Mouse (Mus musculus): ENCODE measurements around the gene Plxna4. TPM values are rescaled to one million over a fixed set of nuclear protein-coding genes. Genes with fewer than 3 reads are reported as not detected.

Plxna4 gene
- polyA plus RNA-seq, 1 experiment from 2014 or later, result 18.6 TPM

DNA sequence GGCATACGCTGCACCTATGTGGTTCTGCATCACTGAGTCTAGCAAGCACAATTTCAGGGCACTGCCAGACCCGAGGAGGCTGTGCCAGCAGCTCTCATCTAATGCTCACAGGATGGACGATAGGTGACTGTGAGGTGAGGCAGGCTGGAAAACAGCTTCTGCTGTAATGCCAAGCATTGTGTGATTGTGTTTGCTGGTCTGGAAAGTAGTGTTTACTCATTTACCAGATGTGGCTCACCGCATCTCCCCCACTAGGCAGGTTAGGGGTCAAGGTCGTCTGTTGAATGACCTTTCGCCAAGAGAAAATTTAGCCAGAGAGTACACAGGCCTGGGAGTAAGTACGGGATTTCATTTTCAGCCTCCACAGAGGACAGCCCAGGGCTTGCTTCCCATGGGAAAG is 377.9 kb downstream of the Plxna4 start:
- H3K9me3 ChIP-seq (replicated peaks), result no peaks in the 10 kb centered on the region
- H3K27me3 ChIP-seq, result no peaks in the 10 kb centered on the region
- no peak overlapping the region for H3K9ac ChIP-seq
- H3K4me1 ChIP-seq, result no peaks in the 10 kb centered on the region; the same call in 1 of the 2 replicates
- no peak overlapping the region for H3K27ac ChIP-seq
- peaks cover 27% of the 10 kb centered on the region for H3K36me3 ChIP-seq (ENCODE audit: poor library complexity, severe bottlenecking)
- H3K4me3 ChIP-seq, result no peak overlapping the region
- ATAC-seq, result no peak
- no peak overlapping the region for H3K4me2 ChIP-seq
- 82% methylated on average over 7 of the region's 7 CpGs for WGBS

DNA sequence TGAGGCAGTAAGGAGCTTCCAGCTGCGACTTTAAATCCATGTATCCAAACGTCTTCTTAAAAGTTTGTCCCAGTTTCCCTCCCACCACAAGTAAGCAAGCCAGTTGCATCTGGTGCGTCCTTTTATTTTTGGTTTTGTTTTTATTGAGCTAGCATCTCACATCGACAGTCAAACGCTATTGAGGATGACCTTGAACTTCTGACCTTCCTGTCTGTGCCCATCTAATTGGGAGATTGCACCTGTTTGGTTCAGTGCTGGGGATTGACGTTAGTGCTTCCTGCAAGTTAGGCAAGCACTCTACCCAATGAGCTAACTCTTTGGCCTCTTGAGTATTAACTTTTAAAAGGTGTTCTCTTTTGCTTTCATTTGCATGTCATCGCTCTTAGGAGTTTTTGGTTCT is 379.0 kb downstream of the Plxna4 start:
- no peaks in the 10 kb centered on the region; the same call in 1 of the 2 replicates for H3K4me1 ChIP-seq
- 86% methylated on average over 7 of the region's 7 CpGs for WGBS
- H3K9ac ChIP-seq, result no peak overlapping the region
- no peaks in the 10 kb centered on the region for H3K27me3 ChIP-seq
- H3K9me3 ChIP-seq (replicated peaks), result no peaks in the 10 kb centered on the region
- peaks cover 24% of the 10 kb centered on the region; the same call in 1 of the 2 replicates for H3K36me3 ChIP-seq (ENCODE audit: poor library complexity, severe bottlenecking)
- H3K4me2 ChIP-seq, result no peak overlapping the region
- no peak for ATAC-seq
- no peak overlapping the region for H3K27ac ChIP-seq
- no peak overlapping the region for H3K4me3 ChIP-seq

DNA sequence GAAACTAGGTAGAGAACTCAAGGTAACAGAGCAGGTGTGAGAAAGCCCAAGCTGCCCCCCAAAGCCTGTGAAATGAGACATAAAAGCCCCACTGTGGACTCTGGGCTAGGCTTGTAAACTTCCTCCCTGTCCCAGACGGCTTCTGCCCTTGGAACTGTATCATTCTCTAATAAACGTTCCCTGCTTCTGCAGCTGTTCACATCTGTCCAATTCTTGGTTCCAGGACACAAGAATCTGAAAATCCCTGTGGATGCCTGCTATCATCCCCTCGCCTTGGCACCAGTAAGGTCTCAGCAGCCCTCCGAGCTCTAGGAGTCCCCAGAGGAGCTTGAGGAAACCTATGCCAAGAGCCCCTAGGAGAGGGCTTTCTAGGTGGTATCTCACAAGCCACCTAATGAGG is 383.7 kb downstream of the Plxna4 start:
- no peak for ATAC-seq
- Histone ChIP-seq H3K9me3 (replicated peaks) (no peaks in the 10 kb centered on the region), H3K27me3 (no peaks in the 10 kb centered on the region), H3K9ac (no peak overlapping the region), H3K36me3 (ENCODE audit: poor library complexity, severe bottlenecking) (peaks cover 25% of the 10 kb centered on the region; the same call in 1 of the 2 replicates), H3K4me1 (peaks cover 7% of the 10 kb centered on the region; the same call in 1 of the 2 replicates), H3K4me3 (no peak overlapping the region), H3K4me2 (no peak overlapping the region), H3K27ac (no peak overlapping the region)
- WGBS, result 90% methylated on average over 4 of the region's 4 CpGs

DNA sequence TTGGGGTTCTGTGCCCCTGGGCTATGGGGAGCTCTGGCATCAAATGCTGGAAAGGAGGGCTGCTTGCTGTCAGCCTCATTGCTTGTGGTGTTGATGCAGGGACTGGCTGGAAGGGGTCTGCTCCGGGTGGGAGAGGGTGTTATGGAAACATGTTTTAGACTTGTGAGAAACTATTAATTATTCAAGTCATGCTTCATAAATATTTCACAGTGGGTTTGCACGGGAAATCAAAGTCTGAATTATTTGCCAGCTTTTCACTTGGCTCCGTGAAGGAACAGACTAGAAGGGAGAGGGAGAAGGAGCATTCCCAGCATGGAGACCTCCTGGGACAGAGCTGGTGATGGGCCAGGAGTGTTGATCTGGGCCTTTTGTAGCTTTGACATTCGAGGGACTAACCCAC is 384.6 kb downstream of the Plxna4 start:
- Histone ChIP-seq H3K4me2 (no peak overlapping the region), H3K9ac (no peak overlapping the region), H3K27ac (no peak overlapping the region), H3K4me3 (no peak overlapping the region), H3K27me3 (no peaks in the 10 kb centered on the region), H3K9me3 (replicated peaks) (no peaks in the 10 kb centered on the region), H3K36me3 (ENCODE audit: poor library complexity, severe bottlenecking) (peaks cover 25% of the 10 kb centered on the region), H3K4me1 (peaks cover 7% of the 10 kb centered on the region; the same call in 1 of the 2 replicates)
- peak; percentile 69; the same call in 1 of the 2 replicates for ATAC-seq
- WGBS, result 52% methylated on average over 4 of the region's 4 CpGs

DNA sequence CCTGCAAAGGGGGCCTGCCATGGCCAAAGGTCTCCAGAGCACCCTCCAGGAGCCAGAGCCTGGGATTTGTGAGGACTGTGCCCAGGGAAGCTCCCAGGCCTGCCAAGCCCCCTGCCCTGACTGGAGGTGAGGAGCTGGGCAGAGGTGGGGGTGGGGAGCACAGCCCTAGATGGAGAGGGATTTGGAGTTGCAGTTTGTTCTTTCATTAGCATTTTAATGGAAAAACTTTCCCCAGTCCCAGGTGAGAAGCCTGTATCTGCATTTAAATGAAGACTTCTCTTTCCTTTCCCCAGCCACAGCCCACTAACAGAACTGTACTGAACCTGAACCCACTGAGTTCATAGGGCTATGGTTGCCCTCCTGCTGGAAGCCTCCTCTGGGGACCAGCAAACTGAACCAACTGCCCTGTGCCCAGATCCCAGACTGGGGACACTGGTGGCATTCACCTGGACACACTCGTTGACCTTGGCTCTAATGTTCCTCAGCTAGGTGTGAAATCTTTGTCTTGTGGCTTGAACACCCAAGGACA is 385.3 kb downstream of the Plxna4 start:
- no peak overlapping the region for H3K4me3 ChIP-seq
- H3K27ac ChIP-seq, result no peak overlapping the region
- peaks cover 7% of the 10 kb centered on the region; the same call in 1 of the 2 replicates for H3K4me1 ChIP-seq
- H3K4me2 ChIP-seq, result no peak overlapping the region
- WGBS, result 67% methylated on average over 1 of the region's 1 CpGs
- ATAC-seq, result no peak
- H3K36me3 ChIP-seq (ENCODE audit: poor library complexity, severe bottlenecking), result peaks cover 30% of the 10 kb centered on the region
- no peaks in the 10 kb centered on the region for H3K27me3 ChIP-seq
- H3K9me3 ChIP-seq (replicated peaks), result no peaks in the 10 kb centered on the region
- no peak overlapping the region for H3K9ac ChIP-seq

DNA sequence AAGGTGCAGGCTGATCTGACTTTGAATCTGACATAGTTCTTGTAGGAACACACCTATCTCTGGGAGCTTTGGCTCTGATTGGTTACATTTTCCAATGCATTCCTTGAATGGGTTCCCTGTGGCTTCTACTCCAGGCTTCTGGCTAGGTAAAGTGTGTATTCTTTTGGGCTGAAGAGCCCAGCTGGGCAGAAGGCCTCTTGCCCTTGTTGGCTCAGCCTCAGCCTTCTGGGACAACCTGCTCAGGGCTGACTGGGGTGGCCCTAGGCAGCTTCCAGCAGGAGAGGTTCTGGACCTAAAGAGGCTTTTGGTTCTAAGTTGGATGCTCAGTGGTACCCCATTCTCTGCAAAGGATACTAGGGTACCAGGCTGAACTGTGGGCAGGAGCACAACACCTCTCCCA is 386.5 kb downstream of the Plxna4 start:
- H3K36me3 ChIP-seq (ENCODE audit: poor library complexity, severe bottlenecking), result peaks cover 38% of the 10 kb centered on the region
- no peaks in the 10 kb centered on the region for H3K9me3 ChIP-seq (replicated peaks)
- no peaks in the 10 kb centered on the region for H3K27me3 ChIP-seq
- H3K4me2 ChIP-seq, result no peak overlapping the region
- H3K4me3 ChIP-seq, result no peak overlapping the region
- H3K27ac ChIP-seq, result no peak overlapping the region
- peaks cover 7% of the 10 kb centered on the region; the same call in 1 of the 2 replicates for H3K4me1 ChIP-seq
- ATAC-seq, result no peak
- H3K9ac ChIP-seq, result no peak overlapping the region

DNA sequence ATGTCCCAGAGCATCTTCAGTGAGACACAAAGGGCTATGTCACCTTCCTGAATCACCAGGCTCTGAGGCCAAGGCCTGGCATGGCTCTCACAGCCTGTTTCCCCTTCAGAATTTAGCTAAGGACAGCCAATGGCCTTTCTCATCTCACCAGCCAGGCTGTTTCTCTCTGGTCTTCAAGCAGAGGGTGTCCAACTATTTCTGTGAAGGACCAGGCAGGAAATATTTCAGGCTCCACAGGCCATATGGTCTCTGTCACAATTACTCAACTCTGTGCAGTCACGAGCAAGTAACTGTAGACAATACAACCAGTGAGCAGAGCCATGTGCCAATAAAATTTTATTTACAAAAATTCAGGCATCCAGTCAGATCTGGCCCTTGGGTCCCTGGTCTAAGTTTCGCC is 388.4 kb downstream of the Plxna4 start:
- ATAC-seq, result no peak
- no peak overlapping the region for H3K27ac ChIP-seq
- H3K4me2 ChIP-seq, result no peak overlapping the region
- no peaks in the 10 kb centered on the region for H3K9me3 ChIP-seq (replicated peaks)
- H3K4me1 ChIP-seq, result peaks cover 11% of the 10 kb centered on the region; the same call in 1 of the 2 replicates
- no peak overlapping the region for H3K4me3 ChIP-seq
- H3K27me3 ChIP-seq, result no peaks in the 10 kb centered on the region
- 73% methylated on average over 2 of the region's 2 CpGs for WGBS
- H3K36me3 ChIP-seq (ENCODE audit: poor library complexity, severe bottlenecking), result peaks cover 31% of the 10 kb centered on the region
- H3K9ac ChIP-seq, result no peak overlapping the region

DNA sequence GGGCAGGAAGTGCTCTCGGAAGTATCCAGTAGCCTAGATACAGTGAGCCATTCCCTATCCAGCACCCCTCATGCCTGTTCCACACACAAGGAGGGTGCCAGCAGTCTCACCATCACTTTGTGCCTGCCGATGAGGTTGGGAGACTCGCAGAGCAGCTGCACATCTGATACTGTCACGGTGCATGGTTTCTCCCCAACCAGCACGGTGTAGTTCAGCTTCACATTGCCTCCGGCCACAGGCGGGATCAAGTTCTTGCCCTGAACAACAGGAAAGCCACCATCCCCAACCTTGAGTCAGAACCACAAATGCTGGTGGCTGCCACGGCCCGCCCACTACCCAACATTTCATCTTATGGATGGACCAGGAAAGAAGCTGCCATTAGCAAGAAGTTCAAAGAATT is 391.1 kb downstream of the Plxna4 start:
- Histone ChIP-seq H3K4me2 (no peak overlapping the region), H3K9me3 (replicated peaks) (no peaks in the 10 kb centered on the region; the same call in 1 of the 2 replicates), H3K9ac (no peak overlapping the region), H3K36me3 (ENCODE audit: poor library complexity, severe bottlenecking) (peaks cover 36% of the 10 kb centered on the region), H3K27me3 (no peaks in the 10 kb centered on the region), H3K4me1 (0 out of 2 replicates have a peak, but pooled peaks cover 6% of the 10 kb centered on the region), H3K27ac (no peak overlapping the region), H3K4me3 (no peak overlapping the region)
- ATAC-seq, result no peak
- 90% methylated on average over 9 of the region's 9 CpGs for WGBS

DNA sequence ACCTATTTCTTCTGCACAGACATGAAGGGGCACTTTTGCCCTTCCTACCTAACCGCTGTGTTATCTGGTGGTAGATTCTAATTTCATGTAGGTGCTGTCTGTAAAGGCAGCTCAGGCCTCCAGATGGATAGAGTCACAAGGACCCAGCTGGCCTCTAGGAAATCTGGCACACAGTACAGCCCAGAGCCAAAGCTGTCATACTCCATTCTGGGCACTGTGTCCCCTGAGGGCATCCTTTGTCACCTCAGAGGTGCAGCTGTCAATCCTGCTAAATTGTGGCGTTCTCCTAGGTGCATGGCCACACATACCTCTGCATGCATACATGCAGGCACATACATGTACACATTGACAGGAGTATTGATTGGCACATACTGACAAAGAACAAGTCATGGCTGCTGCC is 394.9 kb downstream of the Plxna4 start:
- H3K9me3 ChIP-seq (replicated peaks), result no peaks in the 10 kb centered on the region; the same call in 1 of the 2 replicates
- peaks cover 39% of the 10 kb centered on the region for H3K36me3 ChIP-seq (ENCODE audit: poor library complexity, severe bottlenecking)
- no peak overlapping the region for H3K4me3 ChIP-seq
- no peak overlapping the region for H3K9ac ChIP-seq
- no peaks in the 10 kb centered on the region for H3K27me3 ChIP-seq
- H3K4me1 ChIP-seq, result 0 out of 2 replicates have a peak, but pooled peaks cover 6% of the 10 kb centered on the region
- 82% methylated on average over 2 of the region's 2 CpGs for WGBS
- no peak overlapping the region for H3K4me2 ChIP-seq
- H3K27ac ChIP-seq, result no peak overlapping the region
- ATAC-seq, result no peak

DNA sequence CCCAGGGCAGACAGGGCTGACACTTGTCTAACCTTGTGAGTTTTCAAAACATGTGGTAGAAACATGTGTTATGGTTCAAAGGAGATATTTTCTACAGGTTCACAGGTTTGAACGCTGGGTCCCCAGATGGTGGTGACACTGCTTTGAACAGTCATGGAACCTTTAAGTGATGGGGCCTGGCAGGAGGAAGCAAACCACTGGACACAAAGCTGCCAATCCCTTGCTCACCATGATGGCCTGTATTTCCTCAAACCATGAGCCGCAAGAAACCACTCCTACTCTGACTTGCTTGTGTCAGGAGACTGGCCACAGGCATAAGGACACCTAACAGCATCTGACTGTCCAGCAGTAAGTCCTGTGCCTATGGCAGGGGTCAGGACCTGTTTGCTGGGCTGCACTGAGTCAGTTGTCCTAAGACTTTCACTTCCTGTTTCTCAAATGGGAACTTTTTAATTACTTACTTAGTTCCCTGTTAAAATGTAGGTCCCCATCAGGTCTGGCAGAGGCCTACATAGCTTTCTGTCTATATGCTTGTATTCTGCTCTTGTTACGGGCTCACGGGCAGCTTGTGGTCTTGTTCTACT is 403.5 kb downstream of the Plxna4 start:
- 93% methylated on average over 4 of the region's 4 CpGs for WGBS
- Histone ChIP-seq H3K9me3 (replicated peaks) (no peaks in the 10 kb centered on the region), H3K4me2 (no peak overlapping the region), H3K27ac (no peak overlapping the region), H3K27me3 (no peaks in the 10 kb centered on the region), H3K9ac (no peak overlapping the region), H3K36me3 (ENCODE audit: poor library complexity, severe bottlenecking) (peaks cover 41% of the 10 kb centered on the region), H3K4me1 (no peaks in the 10 kb centered on the region), H3K4me3 (no peak overlapping the region)
- ATAC-seq, result no peak

DNA sequence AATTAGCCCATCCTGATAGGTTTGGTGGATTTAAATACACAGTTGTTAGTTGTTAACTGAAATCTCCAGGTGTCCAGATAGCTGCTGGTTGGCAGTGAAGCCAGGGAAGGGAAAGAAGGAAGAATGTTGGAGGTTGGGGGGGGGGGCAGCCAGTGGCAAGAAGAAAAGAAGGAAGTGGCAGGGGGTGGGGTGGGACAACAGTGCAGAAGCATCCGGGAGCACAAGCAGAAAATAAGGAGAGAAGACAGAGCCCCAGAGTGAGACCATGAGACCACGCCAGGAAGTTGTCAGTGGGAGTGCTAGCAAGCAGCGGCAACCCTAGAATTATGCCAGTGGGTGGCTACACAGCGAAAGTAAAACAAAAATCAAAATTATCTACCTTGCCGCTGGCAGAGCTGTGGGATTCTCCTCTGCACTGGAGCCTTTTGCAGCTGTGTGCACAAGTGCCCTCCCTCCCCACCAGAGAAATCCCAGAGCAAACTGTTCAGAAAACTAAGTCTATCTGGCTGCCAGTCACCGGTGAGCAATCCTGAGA is 404.3 kb downstream of the Plxna4 start:
- Histone ChIP-seq H3K4me1 (no peaks in the 10 kb centered on the region), H3K36me3 (ENCODE audit: poor library complexity, severe bottlenecking) (peaks cover 41% of the 10 kb centered on the region), H3K4me3 (no peak overlapping the region), H3K27ac (no peak overlapping the region), H3K27me3 (no peaks in the 10 kb centered on the region), H3K9ac (no peak overlapping the region), H3K4me2 (no peak overlapping the region), H3K9me3 (replicated peaks) (no peaks in the 10 kb centered on the region)
- ATAC-seq, result no peak
- 60% methylated on average over 6 of the region's 6 CpGs for WGBS

DNA sequence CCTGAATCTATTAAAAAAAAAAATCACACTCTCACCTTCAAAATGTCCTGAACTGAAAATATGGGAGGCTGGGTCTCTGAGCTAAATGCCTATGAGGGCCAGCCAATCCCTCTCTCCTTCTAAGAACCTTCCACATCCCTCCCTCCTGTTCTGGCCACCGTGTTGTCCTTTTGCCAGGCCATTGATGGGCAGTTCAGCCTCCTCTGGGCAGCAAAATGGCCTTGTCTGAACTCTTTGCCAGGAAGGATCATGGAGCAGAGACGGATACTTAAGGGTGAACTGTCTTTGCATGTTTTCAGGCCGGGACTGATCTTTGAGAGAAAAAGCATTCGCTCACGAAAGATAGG is 408.0 kb downstream of the Plxna4 start:
- no peak for ATAC-seq
- no peaks in the 10 kb centered on the region for H3K4me1 ChIP-seq
- H3K4me3 ChIP-seq, result no peak overlapping the region
- H3K9me3 ChIP-seq (replicated peaks), result no peaks in the 10 kb centered on the region
- no peaks in the 10 kb centered on the region for H3K27me3 ChIP-seq
- H3K27ac ChIP-seq, result 0 out of 2 replicates have a peak overlapping the region, but pooled peaks have one; percentile 36
- 74% methylated on average over 5 of the region's 5 CpGs for WGBS
- H3K4me2 ChIP-seq, result no peak overlapping the region
- H3K36me3 ChIP-seq (ENCODE audit: poor library complexity, severe bottlenecking), result peaks cover 41% of the 10 kb centered on the region
- no peak overlapping the region for H3K9ac ChIP-seq
